Mouse (Mus musculus) C2C12 (cell line): ENCODE data around the gene Mapk3.

Experiments
- CEBPB ChIP-seq: IDR thresholded peaks from one replicate; pipeline ENCODE4 v1.6.1; 2011; ENCODE audit warnings: low read depth, mild to moderate bottlenecking, control low read depth, moderate library complexity
- CTCF ChIP-seq: IDR thresholded peaks from one replicate; pipeline ENCODE4 v1.5.1; 2011; ENCODE audit not compliant: control insufficient read depth, insufficient read depth, insufficient read length
- FOSL1 ChIP-seq: IDR thresholded peaks from one replicate; pipeline ENCODE4 v1.8.0; 2011; ENCODE audit warnings: mild to moderate bottlenecking, low read length; ENCODE audit not compliant: poor library complexity, insufficient read depth, severe bottlenecking
- MAX ChIP-seq: IDR thresholded peaks from one replicate; pipeline ENCODE4 v1.6.1; 2011; ENCODE audit warnings: mild to moderate bottlenecking, control low read depth
- MYOD1 ChIP-seq: IDR thresholded peaks from one replicate; pipeline ENCODE4 v1.6.1; 2011; ENCODE audit warnings: low read depth; ENCODE audit not compliant: control insufficient read depth, insufficient read length
- MYOG ChIP-seq: IDR thresholded peaks from one replicate; pipeline ENCODE4 v1.6.1; 2011; ENCODE audit not compliant: control insufficient read depth, insufficient read length; ENCODE audit errors: extremely low read depth
- USF1 ChIP-seq: IDR thresholded peaks from one replicate; pipeline ENCODE4 v1.6.1; 2011; ENCODE audit warnings: low read depth, mild to moderate bottlenecking, control low read depth, moderate library complexity

GRCm38 (mm10) chr7:126803181-126803580, 43.8 kb downstream of the Mapk3 start:
- no peak for TF ChIP-seq CEBPB
- no peak for TF ChIP-seq MYOG
- TF ChIP-seq CTCF = no peak
- no peak for TF ChIP-seq FOSL1
- TF ChIP-seq USF1 = no peak
- no peak for TF ChIP-seq MYOD1
- no peak for TF ChIP-seq MAX
